Mouse (Mus musculus): Measurements from ENCODE around the gene Pmvk. TPM values are rescaled to one million over a fixed set of nuclear protein-coding genes. Genes with fewer than 3 reads are reported as not detected.

Gene Pmvk
- total RNA-seq, 2 experiments from 2014 or later: 13.1 to 16.1 TPM

DNA sequence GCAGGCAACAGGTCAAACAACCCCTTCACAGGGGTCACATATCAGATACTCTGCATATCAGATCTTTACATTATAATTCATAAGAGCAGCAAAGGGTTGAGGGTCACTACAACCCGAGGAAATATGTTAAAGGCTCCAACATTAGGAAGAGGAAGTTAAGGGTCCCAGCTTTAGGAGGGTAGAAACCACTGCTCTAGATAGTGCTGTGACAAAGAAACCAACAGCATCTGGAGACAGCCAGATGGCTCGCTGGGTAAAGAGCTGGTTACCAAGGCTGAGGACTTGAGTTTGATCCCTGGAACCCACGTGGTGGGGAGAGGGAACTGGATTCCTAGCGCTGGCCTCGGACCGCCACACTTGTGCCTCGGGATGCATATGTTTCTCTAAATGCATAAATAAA is 17.9 kb downstream of the Pmvk start:
- DNase-seq (ENCODE audit: low spot score in 2 of 2): no peak

DNA sequence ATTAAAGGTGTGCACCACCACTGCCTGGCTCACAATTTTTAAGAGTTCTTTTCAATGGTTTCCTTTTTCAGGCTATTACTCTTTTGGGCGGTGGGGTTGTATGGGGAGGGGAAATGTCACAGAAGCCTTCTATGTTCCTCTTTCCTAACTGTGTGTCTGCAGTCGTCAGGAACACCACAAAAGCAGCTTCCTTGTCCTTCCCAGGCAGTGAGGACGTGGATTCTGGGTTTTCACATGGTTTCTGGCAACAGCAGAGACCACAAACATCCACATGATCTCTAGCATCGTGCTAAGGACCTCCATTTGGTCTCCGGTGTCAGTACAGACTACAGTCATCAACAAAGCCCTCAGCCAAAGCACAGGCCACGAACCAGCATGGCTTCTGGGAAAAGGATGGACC is 19.5 kb downstream of the Pmvk start:
- no peak for DNase-seq (ENCODE audit: low spot score in 2 of 2)

- no peak for DNase-seq (ENCODE audit: low spot score in 2 of 2)
Measured at GRCm38 (mm10) chr3:89479055-89479454, 24.7 kb downstream of the Pmvk start.

DNA sequence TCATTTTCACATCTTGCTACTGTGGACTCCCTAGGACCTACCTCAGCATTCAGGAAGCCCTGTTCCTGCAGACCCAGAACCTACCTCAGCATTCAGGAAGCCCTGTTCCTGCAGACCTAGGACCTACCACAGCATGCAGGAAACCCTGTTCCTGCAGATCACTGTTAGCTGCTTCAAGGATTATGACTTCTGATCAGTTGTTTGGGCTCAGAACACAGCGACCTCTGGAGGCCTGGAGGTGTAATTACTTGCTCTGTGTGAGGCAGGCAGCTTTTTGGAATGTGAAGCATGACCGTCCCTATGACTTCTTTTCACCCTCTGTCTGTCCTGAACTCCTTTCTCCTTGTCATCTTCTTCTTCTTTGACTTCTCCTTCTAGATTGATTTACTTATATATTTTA is 27.1 kb downstream of the Pmvk start:
- DNase-seq (ENCODE audit: low spot score in 2 of 2): no peak

DNA sequence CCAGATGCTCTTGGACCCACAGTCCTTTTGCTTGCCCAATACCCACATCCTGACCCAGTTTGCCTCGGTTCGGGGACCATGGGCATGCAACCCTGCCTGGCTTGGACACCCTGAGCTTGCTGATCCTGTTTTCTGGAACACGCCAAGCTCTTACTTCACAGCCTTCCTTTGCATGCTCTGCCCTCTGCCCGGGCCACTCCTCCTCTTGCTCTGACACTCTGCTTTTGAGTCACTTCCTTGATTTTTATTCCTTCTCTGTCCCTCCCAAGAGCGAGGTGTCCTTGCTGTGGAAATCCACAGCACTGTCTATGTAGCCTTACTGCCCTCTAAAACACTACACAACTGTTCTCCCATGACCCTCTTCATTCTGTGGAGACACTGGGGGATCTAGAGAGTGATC is 27.9 kb downstream of the Pmvk start:
- DNase-seq (ENCODE audit: low spot score in 2 of 2): no peak

- DNase-seq (ENCODE audit: low spot score in 2 of 2): peak; percentile 58 to 78
Measured at GRCm38 (mm10) chr3:89484766-89485524, 30.6 kb downstream of the Pmvk start.

- no peak for DNase-seq (ENCODE audit: low spot score in 2 of 2)
Measured at GRCm38 (mm10) chr3:89486111-89486510, 31.8 kb downstream of the Pmvk start.

DNA sequence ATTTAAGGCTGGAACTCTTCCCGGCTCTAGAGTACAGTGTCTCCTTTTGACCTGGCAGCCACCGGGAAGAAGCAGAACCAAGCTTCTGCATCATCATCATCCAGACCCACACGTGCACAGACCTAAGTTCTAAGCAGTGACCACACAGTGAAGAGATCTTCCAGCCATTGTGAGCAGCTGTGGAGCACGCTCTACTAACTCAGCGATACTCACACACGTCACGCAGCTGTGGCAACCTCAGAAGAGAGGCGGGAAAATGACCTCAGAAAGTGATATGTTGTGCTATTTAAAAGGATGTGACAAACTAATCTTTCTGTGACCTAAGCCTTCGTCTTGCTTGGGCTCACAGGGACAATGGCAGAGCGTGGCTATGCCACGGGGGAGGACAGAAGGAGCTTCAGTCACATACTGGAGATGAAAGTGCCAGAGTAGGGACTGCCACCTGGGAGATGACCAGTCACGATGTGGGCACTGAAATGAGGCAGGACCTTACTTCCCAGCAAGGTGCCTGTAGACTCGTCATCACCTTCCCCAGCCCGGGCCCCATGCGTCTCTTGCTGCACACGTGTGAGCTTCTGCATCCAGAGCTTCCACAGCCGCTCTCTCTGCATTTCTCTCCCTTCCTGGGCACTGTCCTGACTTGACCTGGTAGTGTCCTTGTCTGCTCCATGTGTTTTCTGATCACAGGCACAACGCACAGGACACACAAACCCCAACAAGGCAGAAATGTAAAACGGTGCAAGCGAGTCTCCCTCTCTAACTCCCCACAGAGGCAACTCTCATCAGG is 32.8 kb downstream of the Pmvk start:
- no peak for DNase-seq (ENCODE audit: low spot score in 2 of 2)

GRCm38 (mm10) chr3:89490790-89491189 is 36.4 kb downstream of the Pmvk start:
- DNase-seq (ENCODE audit: low spot score in 2 of 2): no peak

DNA sequence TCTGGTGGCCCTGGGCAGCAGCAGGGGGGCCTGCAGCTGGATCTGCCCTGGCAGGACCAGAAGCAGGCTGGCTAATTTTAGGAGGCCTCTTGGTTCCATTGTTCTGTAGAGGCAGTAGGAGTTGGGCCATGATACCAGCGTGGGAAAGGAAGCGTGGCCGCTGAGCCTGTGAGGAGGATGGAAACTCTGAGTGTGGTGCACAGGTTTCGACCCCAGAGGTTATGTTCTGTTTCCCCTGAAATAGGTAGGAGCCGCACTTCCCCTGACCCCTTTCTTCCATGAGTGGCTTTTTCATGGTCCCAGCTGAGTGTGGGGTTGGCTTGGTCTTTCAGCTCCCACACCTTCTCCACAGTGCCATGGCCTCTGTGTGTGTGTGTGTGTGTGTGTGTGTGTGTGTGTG is 37.2 kb downstream of the Pmvk start:
- DNase-seq (ENCODE audit: low spot score in 2 of 2): no peak

DNA sequence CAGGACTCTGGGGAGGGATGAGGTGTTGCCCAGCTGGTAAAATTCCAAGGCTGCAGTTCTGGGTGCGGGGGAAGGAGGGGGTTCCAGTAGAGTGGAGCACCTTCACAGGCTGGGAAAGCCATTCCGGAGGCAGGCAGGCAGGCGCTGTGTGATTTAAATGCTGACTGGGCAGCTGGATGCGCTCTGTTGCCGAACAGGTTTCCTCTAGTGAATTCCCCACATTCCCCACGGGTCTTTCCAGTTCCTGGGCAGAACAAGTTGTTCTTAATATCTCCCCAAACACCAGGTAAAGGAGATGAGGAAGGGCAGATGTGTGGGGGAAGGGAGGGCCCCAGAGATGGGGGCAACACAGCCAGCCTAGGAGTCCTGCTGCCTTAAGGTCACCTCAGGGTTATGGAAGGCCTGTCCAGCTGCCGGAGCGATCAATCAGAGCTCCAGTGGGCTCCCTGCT is 38.4 kb downstream of the Pmvk start:
- no peak for DNase-seq (ENCODE audit: low spot score in 2 of 2)

GRCm38 (mm10) chr3:89494630-89495029 is 40.3 kb downstream of the Pmvk start:
- DNase-seq (ENCODE audit: low spot score in 2 of 2): no peak

- DNase-seq (ENCODE audit: low spot score in 2 of 2): no peak
Measured at GRCm38 (mm10) chr3:89496366-89496765, 42.0 kb downstream of the Pmvk start.

DNA sequence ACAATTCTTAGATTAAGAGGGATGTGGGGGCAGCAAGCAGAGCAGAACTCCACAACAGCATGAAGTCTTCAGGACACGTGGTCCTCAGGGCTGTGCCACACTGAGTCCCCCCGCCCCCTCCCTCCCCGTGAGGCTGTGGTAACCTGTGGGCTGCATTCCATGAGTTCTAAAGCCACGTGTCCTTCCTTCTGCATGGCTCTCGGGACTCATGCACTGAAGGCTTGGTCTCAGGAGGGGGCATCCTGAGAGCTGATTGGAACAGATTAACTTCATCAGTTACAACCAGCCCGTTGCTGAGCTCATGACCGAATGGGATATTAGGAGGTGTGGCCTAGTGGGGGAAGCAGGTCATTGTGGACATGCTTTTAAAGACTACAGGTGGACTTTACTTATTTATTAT is 45.4 kb downstream of the Pmvk start:
- no peak for DNase-seq (ENCODE audit: low spot score in 2 of 2)

DNA sequence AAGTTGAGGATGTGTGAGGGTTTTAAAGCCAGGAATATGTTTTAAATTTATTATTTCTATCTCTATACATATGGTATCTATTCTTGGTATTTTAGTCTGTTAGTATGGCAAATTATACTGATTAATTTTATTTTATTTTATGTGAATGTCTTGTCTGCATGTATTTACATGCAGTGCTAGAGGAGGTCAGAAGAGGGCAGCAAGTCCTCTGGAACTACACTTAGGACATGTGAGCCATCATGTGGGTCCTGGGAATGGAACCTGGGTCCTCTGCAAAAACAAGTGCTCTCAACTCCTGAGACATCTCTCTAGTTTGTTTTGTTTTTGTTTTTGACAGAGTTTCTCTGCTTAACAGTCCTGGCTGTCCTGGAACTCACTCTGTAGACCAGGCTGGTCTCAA is 47.1 kb downstream of the Pmvk start:
- DNase-seq (ENCODE audit: low spot score in 2 of 2): no peak

GRCm38 (mm10) chr3:89502551-89502950 is 48.2 kb downstream of the Pmvk start:
- no peak for DNase-seq (ENCODE audit: low spot score in 2 of 2)

GRCm38 (mm10) chr3:89508041-89508440 is 53.7 kb downstream of the Pmvk start:
- no peak for DNase-seq (ENCODE audit: low spot score in 2 of 2)

- peak in 1 of 2 experiments; percentile 45 for DNase-seq (ENCODE audit: low spot score in 2 of 2)
Measured at GRCm38 (mm10) chr3:89510979-89511378, 56.6 kb downstream of the Pmvk start.

GRCm38 (mm10) chr3:89511400-89511799 is 57.1 kb downstream of the Pmvk start:
- DNase-seq (ENCODE audit: low spot score in 2 of 2): no peak

DNA sequence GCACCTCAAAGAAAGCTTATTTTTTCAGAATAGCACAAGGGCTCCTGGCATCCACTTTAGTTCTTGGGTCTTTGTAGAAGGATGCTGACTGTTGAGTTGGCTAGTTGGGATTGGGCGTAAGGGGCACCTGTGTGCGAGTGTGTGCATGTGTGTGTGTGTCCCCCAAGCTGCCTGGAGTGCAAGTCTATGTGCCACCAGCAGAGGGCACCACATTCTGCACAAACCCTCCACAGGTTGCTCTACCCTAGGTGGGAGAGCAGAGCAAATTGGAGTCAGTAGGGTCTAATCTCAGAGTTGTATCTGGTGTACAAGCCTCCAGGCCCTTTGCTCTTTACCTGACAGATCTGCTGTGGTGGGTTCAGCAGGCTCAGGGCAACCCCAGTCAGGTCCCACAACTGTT is 57.9 kb downstream of the Pmvk start:
- no peak for DNase-seq (ENCODE audit: low spot score in 2 of 2)

DNA sequence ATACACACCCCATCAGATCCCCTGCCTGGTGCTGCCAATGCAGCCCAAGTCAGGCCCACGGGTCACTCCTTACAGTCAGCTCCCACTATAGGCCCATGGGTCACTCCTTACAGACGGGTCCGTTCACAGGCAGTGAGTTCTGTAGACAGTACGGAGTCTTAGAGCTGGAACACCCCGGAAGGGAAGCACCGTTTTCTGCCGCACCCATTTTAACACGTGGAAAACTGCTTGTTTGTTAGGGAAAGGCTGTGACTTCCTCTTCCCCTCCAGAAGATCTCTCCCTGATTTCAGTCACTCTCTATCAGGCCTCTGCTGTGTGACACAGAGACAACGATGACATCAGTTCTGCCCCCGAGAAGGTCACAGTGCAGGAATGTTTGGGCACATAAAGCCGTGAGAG is 61.1 kb downstream of the Pmvk start:
- no peak for DNase-seq (ENCODE audit: low spot score in 2 of 2)

DNA sequence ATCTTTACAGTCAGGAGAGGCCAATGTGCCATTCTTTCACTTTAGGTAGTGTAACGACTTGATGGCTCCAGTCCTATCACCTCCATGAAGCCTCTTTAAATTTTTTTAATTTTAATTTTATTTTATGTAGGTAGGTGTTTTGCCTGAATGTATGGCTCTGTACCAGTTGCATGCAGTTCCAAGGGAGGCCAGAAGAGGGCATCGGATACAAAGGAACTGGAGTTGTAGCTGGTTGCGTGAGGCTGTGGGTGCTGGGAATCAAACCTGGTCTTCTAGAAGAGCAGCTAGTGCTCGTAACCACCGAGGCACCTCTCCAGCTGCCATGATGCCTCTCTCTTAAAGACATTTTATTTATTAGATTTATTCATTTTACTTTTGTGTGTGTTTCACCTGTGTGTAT is 62.0 kb downstream of the Pmvk start:
- DNase-seq (ENCODE audit: low spot score in 2 of 2): no peak

Measured in gastrocnemius, postnatal 4 days (tissue).